Mouse (Mus musculus) forebrain, embryonic 12.5 days (tissue): Measurements from ENCODE around the gene BC028528. TPM values are rescaled to one million over a fixed set of nuclear protein-coding genes. Genes with fewer than 3 reads are reported as not detected.
"Not testable (repeated sequence)": the region's sequence is repeated elsewhere in the genome, so short reads cannot be mapped to it uniquely, and the experiment has no call there.

Experiments
- ATAC-seq: fragments of 200-750 bp; cut with Nextera tagmentation; 2 replicates; pipeline ENCODE4 v1.8.0; 2017; ENCODE audit warnings: moderate TSS enrichment; ENCODE audit not compliant: low FRiP score
- H3K27ac ChIP-seq: fragments of 300-500 bp; sonication (generic); 2 replicates; pipeline ENCODE4 v1.5.1; 2016; ENCODE audit warnings: mild to moderate bottlenecking
- H3K27me3 ChIP-seq: fragments of 300-500 bp; sonication (generic); 2 replicates; pipeline ENCODE4 v1.6.1; 2016; ENCODE audit warnings: mild to moderate bottlenecking
- H3K36me3 ChIP-seq: fragments of 300-500 bp; sonication (generic); replicated peaks from 2 replicates; pipeline ENCODE4 v1.6.1; 2016; ENCODE audit warnings: mild to moderate bottlenecking
- H3K4me1 ChIP-seq: fragments of 300-500 bp; sonication (generic); 2 replicates; pipeline ENCODE4 v1.6.1; 2016
- H3K4me2 ChIP-seq: fragments of 300-500 bp; sonication (generic); 2 replicates; pipeline ENCODE4 v1.6.1; 2016; ENCODE audit warnings: mild to moderate bottlenecking, moderate library complexity
- H3K4me3 ChIP-seq: fragments of 300-500 bp; sonication (generic); replicated peaks from 2 replicates; pipeline ENCODE4 v1.5.1; 2016; ENCODE audit warnings: mild to moderate bottlenecking
- H3K9ac ChIP-seq: fragments of 300-500 bp; sonication (generic); 2 replicates; pipeline ENCODE4 v1.6.1; 2016; ENCODE audit warnings: mild to moderate bottlenecking
- H3K9me3 ChIP-seq: fragments of 300-500 bp; sonication (generic); 2 replicates; pipeline ENCODE4 v1.6.1; 2016
- WGBS: fragments of 180-500 bp; shearing (Covaris S2); methylation state at CpG from one replicate; pipeline ENCODE4 v1.1.7; 2016; 5-methylcytosine and 5-hydroxymethylcytosine counted together
- polyA plus RNA-seq: library from polyadenylated mRNA; unstranded; fragments of >200 nt; fragmentation: Nextera tagmentation; extraction: Ambion mirVana; gene quantifications from 2 replicates; pipeline ENCODE4 v1.2.1, GENCODE M21; 2016

BC028528 gene
- polyA plus RNA-seq, 1 experiment from 2014 or later = 8.4 TPM

DNA sequence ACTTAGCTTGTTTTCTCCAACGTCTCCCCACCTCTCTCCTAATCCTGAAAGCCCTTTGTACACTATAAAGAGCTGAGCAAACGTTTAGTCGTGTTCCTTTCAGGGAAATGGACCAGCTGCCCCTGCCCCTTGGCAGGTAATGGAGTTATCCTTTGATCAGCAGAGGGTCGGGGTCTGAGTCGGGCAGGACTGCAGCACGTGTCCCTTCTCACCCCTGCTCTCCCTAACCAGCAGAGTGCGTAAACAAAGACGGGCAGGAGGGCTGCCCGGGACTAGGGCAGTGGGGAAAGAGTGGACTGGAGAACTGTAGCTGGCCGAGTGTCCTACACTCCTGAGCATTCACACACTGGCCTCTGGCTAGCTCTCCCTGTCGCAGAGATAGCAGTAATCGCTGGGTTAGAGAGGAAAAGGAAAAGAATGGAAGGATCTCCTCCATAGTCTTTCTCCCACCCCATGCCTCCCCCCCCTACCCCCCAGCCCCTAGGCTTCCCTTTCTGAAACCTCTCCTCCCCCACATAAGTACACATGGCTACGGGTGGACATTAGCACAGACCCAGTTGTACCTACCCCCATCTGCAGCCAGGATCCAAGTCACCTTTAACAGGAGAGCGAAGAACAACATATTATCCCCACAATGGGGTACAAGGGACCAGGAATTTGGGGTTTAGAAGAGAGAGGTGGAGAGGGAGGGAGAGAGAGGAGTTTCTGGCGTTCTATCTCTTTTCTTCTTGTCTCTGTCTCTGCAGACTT lies 12.1 kb upstream of the BC028528 start:
- peak overlapping the region; percentile 77 for H3K4me2 ChIP-seq
- H3K9ac ChIP-seq = peak overlapping the region; percentile 53
- peaks cover 4% of the 10 kb centered on the region; the same call in 1 of the 2 replicates for H3K36me3 ChIP-seq
- 2% methylated on average over 15 of the region's 15 CpGs for WGBS
- ATAC-seq = 0 out of 2 replicates have a peak, but pooled peaks have one; percentile 34
- H3K27ac ChIP-seq = 0 out of 2 replicates have a peak overlapping the region, but pooled peaks have one; percentile 58
- peaks cover 43% of the 10 kb centered on the region for H3K4me1 ChIP-seq
- H3K9me3 ChIP-seq = no peaks in the 10 kb centered on the region
- peaks cover 10% of the 10 kb centered on the region; the same call in 1 of the 2 replicates for H3K27me3 ChIP-seq
- peak overlapping the region; percentile 36 for H3K4me3 ChIP-seq

DNA sequence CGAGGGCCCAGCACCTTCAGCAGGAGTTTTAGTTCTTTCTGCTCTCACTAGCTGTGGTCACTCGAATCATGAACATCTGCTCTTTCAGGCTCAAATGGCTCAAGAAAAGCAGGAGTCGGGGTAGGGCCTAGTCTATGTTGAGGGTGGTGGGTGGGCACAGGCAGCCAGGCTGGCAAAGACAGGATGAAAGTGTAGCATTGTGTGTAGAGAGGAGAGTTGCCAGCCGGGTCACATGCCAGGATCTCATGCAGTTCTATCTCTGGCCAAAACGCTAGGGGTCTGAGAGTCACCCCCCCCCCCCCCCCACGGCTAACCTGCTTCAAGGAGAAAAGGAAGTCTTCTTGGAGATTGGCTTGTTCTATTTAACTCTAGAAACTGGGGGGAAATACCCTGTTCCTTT lies 10.8 kb upstream of the BC028528 start:
- WGBS = 34% methylated on average over 6 of the region's 6 CpGs
- Histone ChIP-seq H3K4me2 (peak overlapping the region; percentile 77), H3K4me1 (peaks cover 43% of the 10 kb centered on the region), H3K4me3 (no peak overlapping the region; the same call in 1 of the 2 replicates), H3K27me3 (peaks cover 8% of the 10 kb centered on the region; the same call in 1 of the 2 replicates), H3K36me3 (peaks cover 8% of the 10 kb centered on the region), H3K27ac (no peak overlapping the region), H3K9me3 (no peaks in the 10 kb centered on the region), H3K9ac (peak overlapping the region; percentile 17; the same call in 1 of the 2 replicates)
- ATAC-seq = no peak

DNA sequence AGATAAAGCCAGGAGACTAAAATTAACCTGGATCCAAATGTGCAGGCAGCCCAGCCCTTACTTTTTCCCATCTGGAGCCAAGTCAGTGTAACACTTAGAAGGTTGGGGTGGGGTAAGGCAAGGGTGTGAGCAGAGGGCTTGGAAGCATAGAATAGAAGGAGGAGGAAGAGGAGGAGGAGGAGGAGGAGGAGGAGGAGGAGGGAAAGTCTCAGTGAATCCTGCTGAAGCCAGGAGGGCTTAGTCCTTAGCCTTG lies 10.5 kb upstream of the BC028528 start:
- Histone ChIP-seq H3K4me2 (peak overlapping the region; percentile 77), H3K27me3 (0 out of 2 replicates have a peak, but pooled peaks cover 6% of the 10 kb centered on the region), H3K4me3 (no peak overlapping the region), H3K27ac (no peak overlapping the region), H3K4me1 (peaks cover 43% of the 10 kb centered on the region), H3K9me3 (no peaks in the 10 kb centered on the region), H3K36me3 (peaks cover 8% of the 10 kb centered on the region), H3K9ac (peak overlapping the region; percentile 17; the same call in 1 of the 2 replicates)
- no peak for ATAC-seq

DNA sequence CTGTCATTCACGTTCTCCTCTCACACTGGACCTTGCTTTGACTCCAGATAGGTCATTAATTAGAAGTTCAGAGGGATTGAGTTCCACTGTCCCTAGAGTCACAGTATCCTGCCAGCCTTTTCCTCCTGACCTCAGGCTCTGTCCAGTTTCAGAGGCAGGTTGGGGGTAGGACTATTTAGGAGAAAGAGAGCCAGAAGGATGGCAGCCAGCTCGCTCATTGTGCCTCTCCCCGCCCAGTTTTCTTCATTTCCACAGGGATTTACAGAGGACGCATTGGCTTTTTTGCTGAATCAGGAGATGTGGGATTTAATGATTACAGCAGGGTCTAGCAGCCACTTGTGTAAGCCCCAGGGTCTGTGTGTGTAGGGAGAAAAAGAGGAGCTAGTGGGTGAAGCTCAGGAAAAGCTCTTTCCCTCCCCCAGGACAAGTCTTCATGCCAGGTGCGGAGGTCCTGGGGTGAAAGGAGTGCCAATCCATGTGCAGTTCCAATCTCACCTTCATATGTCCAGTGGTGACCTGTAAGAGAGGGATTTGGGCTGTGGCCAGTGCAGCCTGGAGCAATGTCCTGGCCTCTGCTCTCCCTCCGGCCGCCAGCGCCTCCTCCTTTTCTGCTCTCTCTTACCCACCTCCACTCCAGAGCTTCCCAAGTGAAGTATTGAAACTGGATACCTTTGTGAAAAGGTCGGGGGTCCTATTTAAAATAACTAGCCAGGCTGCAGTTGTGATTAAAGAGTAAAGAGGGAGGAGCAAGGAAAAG lies 10.0 kb upstream of the BC028528 start:
- Histone ChIP-seq H3K4me3 (no peak overlapping the region), H3K36me3 (peaks cover 8% of the 10 kb centered on the region), H3K9me3 (no peaks in the 10 kb centered on the region), H3K9ac (no peak overlapping the region), H3K4me1 (peaks cover 42% of the 10 kb centered on the region), H3K27me3 (0 out of 2 replicates have a peak, but pooled peaks cover 6% of the 10 kb centered on the region), H3K27ac (no peak overlapping the region), H3K4me2 (peak overlapping the region; percentile 77)
- 75% methylated on average over 9 of the region's 9 CpGs for WGBS
- ATAC-seq = no peak

DNA sequence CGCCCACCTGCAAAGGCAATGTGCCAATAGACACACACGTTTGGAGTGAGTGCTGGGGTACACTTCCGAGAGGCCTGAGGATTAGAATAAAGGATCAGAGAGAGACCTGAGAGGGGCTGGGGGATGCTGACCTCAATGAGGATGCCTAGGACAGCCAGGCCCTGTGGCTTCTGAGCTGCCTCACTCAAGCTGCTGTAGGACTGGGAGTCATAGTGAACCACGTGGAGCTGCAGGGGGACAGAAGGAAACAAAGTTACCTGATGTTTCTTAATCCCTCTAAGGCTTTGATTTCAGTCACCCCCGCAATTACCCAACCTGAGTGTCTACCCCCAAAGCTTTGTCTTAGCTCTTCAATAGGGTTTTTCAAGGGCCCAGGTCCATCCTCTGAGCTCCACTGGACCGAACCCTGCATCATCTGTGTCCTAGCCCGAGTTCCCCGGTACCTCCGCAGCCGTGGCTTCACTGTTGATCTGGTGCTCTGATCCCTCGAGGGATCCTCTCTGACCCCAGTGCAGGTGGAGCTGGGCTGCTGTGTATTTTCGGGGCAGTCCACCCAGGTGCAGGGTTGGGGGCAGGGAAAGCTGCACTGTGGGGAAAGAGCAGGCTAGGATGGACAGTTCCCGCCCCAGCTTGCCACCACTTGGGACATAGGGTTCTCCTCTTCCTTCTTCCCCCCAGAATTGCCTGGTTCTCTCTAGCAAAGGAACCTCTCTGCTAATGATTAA lies 8.2 kb upstream of the BC028528 start:
- H3K27ac ChIP-seq = no peak overlapping the region
- no peak overlapping the region for H3K4me3 ChIP-seq
- H3K27me3 ChIP-seq = 0 out of 2 replicates have a peak, but pooled peaks cover 6% of the 10 kb centered on the region
- H3K9ac ChIP-seq = no peak overlapping the region
- peaks cover 8% of the 10 kb centered on the region for H3K36me3 ChIP-seq
- H3K9me3 ChIP-seq = no peaks in the 10 kb centered on the region
- peaks cover 31% of the 10 kb centered on the region for H3K4me1 ChIP-seq
- no peak for ATAC-seq
- H3K4me2 ChIP-seq = no peak overlapping the region
- 79% methylated on average over 13 of the region's 13 CpGs for WGBS

DNA sequence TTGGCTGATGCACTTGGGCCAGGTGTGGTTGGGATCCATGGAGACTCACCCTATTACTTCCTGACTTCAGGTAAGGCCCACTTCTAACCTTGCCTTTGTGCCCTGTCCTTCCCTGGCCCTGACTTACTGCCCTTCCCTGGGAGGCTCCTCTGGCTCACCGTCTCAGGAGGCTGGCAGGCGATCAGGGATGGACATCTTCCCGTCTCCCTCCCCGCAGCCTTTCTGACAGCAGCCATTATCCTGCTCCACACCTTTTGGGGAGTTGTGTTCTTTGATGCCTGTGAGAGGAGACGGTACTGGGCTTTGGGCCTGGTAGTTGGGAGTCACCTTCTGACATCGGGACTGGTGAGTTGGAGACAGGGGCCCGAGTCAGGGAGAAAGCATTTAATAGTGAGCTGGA lies 3.7 kb upstream of the BC028528 start:
- H3K36me3 ChIP-seq, ATAC-seq, H3K9me3 ChIP-seq, H3K27ac ChIP-seq, H3K9ac ChIP-seq, H3K4me2 ChIP-seq, H3K4me3 ChIP-seq: not testable (repeated sequence)
- 91% methylated on average over 7 of the region's 7 CpGs for WGBS
- H3K27me3 ChIP-seq = peaks cover 12% of the 10 kb centered on the region; the same call in 1 of the 2 replicates
- H3K4me1 ChIP-seq = peaks cover 24% of the 10 kb centered on the region

DNA sequence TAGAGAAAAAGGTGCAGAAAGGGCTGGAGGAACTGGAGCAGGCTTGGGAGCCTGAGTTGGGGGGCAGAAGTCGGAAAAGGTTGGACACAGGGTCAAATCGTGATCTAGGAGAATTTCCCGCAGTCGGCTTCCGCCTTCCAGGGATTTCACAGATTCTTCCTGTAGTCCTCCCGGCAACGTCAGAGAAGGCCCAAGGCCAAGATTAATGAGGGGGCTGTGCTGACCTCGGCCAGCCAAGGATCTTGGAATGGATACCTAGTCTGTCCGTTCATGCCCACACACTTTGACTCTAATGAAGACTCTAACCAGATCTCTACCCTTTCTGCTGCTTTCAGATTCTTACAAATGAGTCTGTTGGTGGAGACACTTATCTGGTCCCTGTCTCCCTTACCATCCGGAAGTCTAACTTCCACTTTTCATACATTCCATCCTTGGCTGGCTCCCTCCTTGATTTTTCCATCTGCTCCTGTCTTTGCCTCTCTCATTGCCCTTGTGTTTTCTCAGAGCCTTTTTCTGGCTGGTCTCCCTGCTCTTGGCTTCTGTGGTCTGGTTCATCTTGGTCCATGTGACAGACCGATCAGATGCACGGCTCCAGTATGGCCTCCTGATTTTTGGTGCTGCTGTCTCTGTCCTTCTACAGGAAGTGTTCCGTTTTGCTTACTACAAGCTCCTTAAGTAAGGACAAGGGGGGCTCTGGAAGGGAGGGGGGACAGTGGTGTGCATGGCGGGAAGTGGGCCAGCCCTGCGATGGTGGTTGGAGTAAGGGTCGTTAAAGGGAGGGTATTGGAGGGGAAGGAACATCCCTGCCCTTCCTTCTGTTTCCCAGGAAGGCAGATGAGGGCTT lies 2.7 kb upstream of the BC028528 start:
- Histone ChIP-seq H3K36me3 (peaks cover 8% of the 10 kb centered on the region), H3K27ac (0 out of 2 replicates have a peak overlapping the region, but pooled peaks have one; percentile 31), H3K4me3 (peak overlapping the region; percentile 69), H3K9me3 (no peaks in the 10 kb centered on the region), H3K4me2 (peak overlapping the region; percentile 85), H3K9ac (peak overlapping the region; percentile 80), H3K4me1 (peaks cover 24% of the 10 kb centered on the region), H3K27me3 (peaks cover 12% of the 10 kb centered on the region; the same call in 1 of the 2 replicates)
- WGBS = 19% methylated on average over 16 of the region's 16 CpGs
- no peak for ATAC-seq

DNA sequence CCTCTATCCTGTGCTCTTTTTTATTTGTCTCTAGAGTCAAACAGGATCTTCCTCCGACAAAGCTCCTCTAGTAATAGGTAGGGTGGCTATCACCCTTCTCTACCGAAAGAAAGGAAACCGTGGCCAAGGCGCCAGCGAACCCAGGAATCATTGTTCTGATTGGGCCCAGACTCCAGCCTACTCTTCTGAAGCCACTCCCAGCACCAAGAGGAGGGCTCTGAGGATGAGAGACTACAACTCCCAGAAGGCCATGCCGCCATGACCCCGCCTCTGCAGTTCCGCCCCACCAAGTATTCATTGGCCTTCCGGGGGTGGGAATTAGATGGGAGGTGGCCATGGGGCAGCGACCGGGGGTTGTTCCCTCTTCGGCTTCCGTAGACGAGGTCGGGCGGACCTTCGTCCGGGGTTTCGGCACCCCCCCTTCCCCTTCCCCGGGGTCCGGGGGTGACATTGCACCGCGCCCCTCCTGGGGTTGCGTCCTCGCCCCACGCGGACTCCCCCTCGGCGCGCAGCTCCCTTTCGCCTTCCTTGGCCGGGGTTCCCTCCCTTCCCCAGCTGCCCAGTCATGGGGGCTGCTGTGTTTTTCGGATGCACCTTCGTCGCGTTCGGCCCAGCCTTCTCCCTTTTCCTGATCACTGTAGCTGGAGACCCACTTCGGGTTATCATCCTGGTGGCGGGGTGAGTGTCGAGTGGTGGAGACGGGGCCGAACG lies 2.0 kb upstream of the BC028528 start, which contains the start of gene Aph1a:
Aph1a (plus strand) TSS at position 364 of the 711 bp plus-strand sequence.
- peak; percentile 99 for ATAC-seq
- Histone ChIP-seq H3K27ac (peak within 1 kb of the TSS; percentile 42), H3K27me3 (peaks cover 12% of the 10 kb centered on the region; the same call in 1 of the 2 replicates), H3K9ac (peak within 1 kb of the TSS; percentile 80), H3K4me3 (peak within 1 kb of the TSS; percentile 69), H3K4me2 (peak within 1 kb of the TSS; percentile 85), H3K4me1 (peaks cover 24% of the 10 kb centered on the region)
- H3K36me3 ChIP-seq, H3K9me3 ChIP-seq: not testable (repeated sequence)
- under 1% methylated on average over 29 of the region's 43 CpGs for WGBS

DNA sequence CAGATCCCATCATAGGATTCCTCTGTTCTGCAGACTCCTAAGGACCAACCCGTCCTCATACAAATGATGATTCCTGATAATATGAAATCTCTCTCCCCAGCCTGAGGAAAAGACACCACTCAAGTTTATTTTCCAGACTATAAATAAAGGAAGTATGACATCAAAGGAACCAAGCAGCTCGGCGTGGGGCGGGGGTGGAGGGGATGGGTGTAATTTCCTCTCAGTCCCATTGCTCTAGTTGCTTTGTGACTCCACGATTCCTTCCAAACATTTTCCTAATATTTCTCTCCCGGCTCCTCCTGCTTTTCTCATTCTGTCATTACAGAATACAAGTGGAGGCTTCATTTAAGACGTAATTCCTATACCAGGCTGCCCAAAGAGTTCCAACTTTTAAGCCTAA lies 1.3 kb upstream of the BC028528 start:
- Histone ChIP-seq H3K27me3 (peaks cover 12% of the 10 kb centered on the region; the same call in 1 of the 2 replicates), H3K4me3 (peak overlapping the region; percentile 69), H3K9me3 (no peaks in the 10 kb centered on the region), H3K4me2 (peak overlapping the region; percentile 57), H3K27ac (peak overlapping the region; percentile 42; the same call in 1 of the 2 replicates), H3K36me3 (no peaks in the 10 kb centered on the region; the same call in none of the 2 replicates), H3K4me1 (peaks cover 24% of the 10 kb centered on the region), H3K9ac (peak overlapping the region; percentile 29; the same call in 1 of the 2 replicates)
- 28% methylated on average over 7 of the region's 7 CpGs for WGBS
- ATAC-seq = 0 out of 2 replicates have a peak, but pooled peaks have one; percentile 0

DNA sequence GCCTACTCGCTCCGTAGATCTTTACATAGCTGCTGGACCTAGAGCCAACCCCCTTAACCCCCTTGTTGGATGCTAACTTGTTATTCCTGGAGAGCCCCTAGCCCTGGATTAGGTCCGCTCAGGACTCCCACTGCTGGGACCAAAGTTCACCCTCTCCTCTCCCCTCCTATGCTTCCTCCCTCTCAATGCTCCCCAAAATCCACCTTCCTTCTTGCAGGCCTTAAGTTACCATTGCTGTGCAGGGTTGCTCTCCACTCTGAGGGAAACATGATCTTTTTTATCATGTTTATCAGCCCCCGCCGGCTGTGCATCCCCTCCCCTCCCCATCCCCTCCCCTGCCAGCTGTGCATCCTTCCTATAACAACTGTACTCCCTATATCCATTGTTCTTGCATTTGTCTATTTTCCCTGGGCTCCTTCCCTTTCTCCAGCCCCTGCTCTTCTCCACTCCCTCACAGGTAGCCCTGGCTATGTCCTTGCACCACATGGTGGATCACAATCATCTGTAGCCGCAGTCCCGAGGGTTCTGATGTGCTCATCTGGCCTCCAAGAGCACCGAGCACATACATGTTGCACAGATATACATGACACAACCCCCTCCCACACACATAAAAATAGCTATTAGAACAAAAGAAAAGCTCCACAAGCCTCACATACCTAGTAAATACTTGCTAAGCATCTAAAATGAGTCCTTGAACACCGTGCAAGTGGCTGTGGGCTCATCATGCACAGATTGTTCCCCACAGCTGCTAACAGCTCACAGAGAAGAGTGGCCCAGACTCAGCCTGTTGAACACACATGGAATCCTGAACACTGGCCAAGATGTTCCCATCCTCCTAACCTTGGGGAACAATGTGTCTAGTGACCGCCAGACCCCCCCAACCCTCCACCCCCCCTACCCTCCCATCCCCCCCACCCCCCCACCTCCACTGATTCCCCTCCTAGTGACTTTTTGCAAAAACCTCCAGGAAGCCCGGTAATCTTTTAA lies 554 bp upstream of the BC028528 start:
- no peaks in the 10 kb centered on the region; the same call in 1 of the 2 replicates for H3K36me3 ChIP-seq
- no peak overlapping the region for H3K4me3 ChIP-seq
- peaks cover 12% of the 10 kb centered on the region; the same call in 1 of the 2 replicates for H3K27me3 ChIP-seq
- peak overlapping the region; percentile 42 for H3K27ac ChIP-seq
- peaks cover 24% of the 10 kb centered on the region for H3K4me1 ChIP-seq
- H3K9ac ChIP-seq = peak overlapping the region; percentile 38; the same call in 1 of the 2 replicates
- WGBS = 46% methylated on average over 11 of the region's 11 CpGs
- no peaks in the 10 kb centered on the region for H3K9me3 ChIP-seq
- no peak overlapping the region for H3K4me2 ChIP-seq
- ATAC-seq = no peak
